Mouse (Mus musculus): ENCODE results near the gene Setmar. TPM values are rescaled to one million over a fixed set of nuclear protein-coding genes. Genes with fewer than 3 reads are reported as not detected.

Gene Setmar
- polyA plus RNA-seq, 1 experiment, result 6.9 TPM

DNA sequence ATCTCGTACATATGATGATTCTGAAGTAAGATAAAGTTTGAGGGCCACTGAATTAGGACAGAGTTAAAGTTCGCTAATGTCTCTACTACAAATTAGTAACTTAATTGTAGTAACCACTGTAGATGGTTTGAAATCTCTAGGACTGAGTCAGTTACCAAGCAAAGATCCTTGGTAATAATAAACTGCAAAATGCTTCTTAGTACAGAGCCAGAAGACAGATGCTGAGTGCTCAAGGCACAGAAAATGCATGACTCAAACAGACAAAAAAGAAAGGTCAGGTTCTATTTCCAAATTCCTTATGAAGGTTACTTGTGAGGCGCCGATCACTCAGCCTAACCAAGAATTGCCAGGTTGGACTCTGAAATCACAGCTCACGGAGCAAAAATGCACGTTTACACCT lies 53.0 kb downstream of the Setmar start:
- Histone ChIP-seq H3K9ac (ENCODE audit: low read depth, poor library complexity, severe bottlenecking) (no peak overlapping the region), H3K36me3 (ENCODE audit: control insufficient read depth, insufficient read depth, low read length, poor library complexity, severe bottlenecking) (no peaks in the 10 kb centered on the region), H3K27ac (ENCODE audit: insufficient read depth, low read length) (no peak overlapping the region), H3K27me3 (ENCODE audit: control insufficient read depth, insufficient read depth, low read length, poor library complexity, severe bottlenecking) (no peaks in the 10 kb centered on the region), H3K4me3 (ENCODE audit: low read depth, low read length) (no peak overlapping the region), H3K4me1 (ENCODE audit: control insufficient read depth, insufficient read depth, low read length) (no peaks in the 10 kb centered on the region), H3K9me3 (replicated peaks; ENCODE audit: control insufficient read depth, insufficient read depth, low read length, poor library complexity, severe bottlenecking) (no peaks in the 10 kb centered on the region)
- no peak for TF ChIP-seq POLR2A (IDR thresholded peaks at IDR 0.05; ENCODE audit: insufficient read depth, low read length)
- TF ChIP-seq EP300 (IDR thresholded peaks at IDR 0.05; ENCODE audit: insufficient read depth, low read depth, low read length), result no peak
- no peak for TF ChIP-seq CTCF (IDR thresholded peaks at IDR 0.05; ENCODE audit: low read depth, low read length)

DNA sequence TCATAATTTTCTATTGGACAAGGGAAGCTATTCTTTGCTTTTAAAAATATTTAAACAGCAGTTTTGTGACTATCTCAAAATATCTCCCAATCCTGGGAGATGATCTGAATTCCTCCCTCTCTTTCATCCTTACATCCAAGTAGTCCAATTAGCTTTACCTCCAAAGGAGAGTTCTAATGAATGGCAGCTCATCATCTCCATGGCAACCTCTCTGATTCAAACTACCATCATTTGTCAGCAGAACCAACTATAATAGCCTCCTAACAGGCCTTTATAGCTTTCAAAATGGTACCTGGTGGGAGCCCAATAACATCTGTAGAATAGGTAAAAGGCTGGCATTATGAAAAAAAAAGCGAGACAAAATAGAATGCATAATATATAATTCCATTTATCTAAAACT lies 60.6 kb downstream of the Setmar start:
- no peaks in the 10 kb centered on the region for H3K4me1 ChIP-seq (ENCODE audit: control insufficient read depth, insufficient read depth, low read length)
- H3K27me3 ChIP-seq (ENCODE audit: control insufficient read depth, insufficient read depth, low read length, poor library complexity, severe bottlenecking), result no peaks in the 10 kb centered on the region
- H3K4me3 ChIP-seq (ENCODE audit: low read depth, low read length), result no peak overlapping the region
- no peaks in the 10 kb centered on the region for H3K36me3 ChIP-seq (ENCODE audit: control insufficient read depth, insufficient read depth, low read length, poor library complexity, severe bottlenecking)
- no peaks in the 10 kb centered on the region for H3K9me3 ChIP-seq (replicated peaks; ENCODE audit: control insufficient read depth, insufficient read depth, low read length, poor library complexity, severe bottlenecking)
- no peak overlapping the region for H3K9ac ChIP-seq (ENCODE audit: low read depth, poor library complexity, severe bottlenecking)
- H3K27ac ChIP-seq (ENCODE audit: insufficient read depth, low read length), result no peak overlapping the region
- TF ChIP-seq CTCF (IDR thresholded peaks at IDR 0.05; ENCODE audit: low read depth, low read length) (no peak), EP300 (IDR thresholded peaks at IDR 0.05; ENCODE audit: insufficient read depth, low read depth, low read length) (no peak)

DNA sequence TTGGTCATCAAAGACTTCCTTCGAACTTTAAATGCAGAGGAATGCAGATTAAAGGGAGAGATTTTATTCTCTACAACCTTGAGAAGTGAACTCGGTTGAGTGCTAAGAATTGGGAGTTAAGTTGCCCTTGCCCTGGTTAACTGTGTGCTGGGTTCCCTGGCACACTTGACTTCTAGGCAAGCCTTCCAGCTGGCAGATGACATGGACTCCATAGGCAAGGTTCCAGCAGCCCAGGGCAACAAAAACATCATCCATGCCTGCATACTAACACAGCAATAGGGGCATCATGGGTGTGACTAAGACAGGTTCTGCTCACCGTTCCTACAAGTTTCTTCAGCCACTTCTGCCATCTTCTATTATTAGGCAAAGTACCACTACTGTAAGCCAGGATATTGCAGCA lies 61.8 kb downstream of the Setmar start:
- no peak overlapping the region for H3K27ac ChIP-seq (ENCODE audit: insufficient read depth, low read length)
- H3K4me3 ChIP-seq (ENCODE audit: low read depth, low read length), result no peak overlapping the region
- no peak overlapping the region for H3K9ac ChIP-seq (ENCODE audit: low read depth, poor library complexity, severe bottlenecking)
- TF ChIP-seq EP300 (IDR thresholded peaks at IDR 0.05; ENCODE audit: insufficient read depth, low read depth, low read length) (no peak), CTCF (IDR thresholded peaks at IDR 0.05; ENCODE audit: low read depth, low read length) (no peak), POLR2A (IDR thresholded peaks at IDR 0.05; ENCODE audit: insufficient read depth, low read length) (no peak)
- no peaks in the 10 kb centered on the region for H3K9me3 ChIP-seq (replicated peaks; ENCODE audit: control insufficient read depth, insufficient read depth, low read length, poor library complexity, severe bottlenecking)
- H3K4me1 ChIP-seq (ENCODE audit: control insufficient read depth, insufficient read depth, low read length), result no peaks in the 10 kb centered on the region
- H3K36me3 ChIP-seq (ENCODE audit: control insufficient read depth, insufficient read depth, low read length, poor library complexity, severe bottlenecking), result no peaks in the 10 kb centered on the region
- no peaks in the 10 kb centered on the region for H3K27me3 ChIP-seq (ENCODE audit: control insufficient read depth, insufficient read depth, low read length, poor library complexity, severe bottlenecking)

Other genes starting within 250 kb of the Setmar start
- 12.8 and 14.3 TPM in 2 replicates for gene Sumf1, start 120.5 kb downstream of the Setmar start, polyA plus RNA-seq (2011; ENCODE audit: insufficient read depth, insufficient read length, low read depth, missing spikeins)
- gene Itpr1, start 148.1 kb downstream of the Setmar start, polyA plus RNA-seq (2011; ENCODE audit: insufficient read depth, insufficient read length, low read depth, missing spikeins), result 42.5 and 50.0 TPM in 2 replicates

Data from ES-Bruce4 (cell line).